Mouse (Mus musculus) lung, postnatal 0 days (tissue): Measurements from ENCODE around the gene Dolk. TPM values are rescaled to one million over a fixed set of nuclear protein-coding genes. Genes with fewer than 3 reads are reported as not detected.

ENCODE experiments used
- ATAC-seq: fragments of 200-750 bp; cut with Nextera tagmentation; 2 replicates; pipeline ENCODE4 v1.8.0; 2017; ENCODE audit warnings: moderate library complexity
- DNase-seq: peaks from one replicate; pipeline ENCODE4 v3.0.0-alpha.2; 2016; ENCODE audit warnings: low spot score
- H3K27ac ChIP-seq: fragments of 300-500 bp; sonication (generic); 2 replicates; pipeline ENCODE4 v1.5.1; 2014; ENCODE audit warnings: antibody characterized with exemption, mild to moderate bottlenecking, low read length, mixed read lengths
- H3K27me3 ChIP-seq: fragments of 300-500 bp; sonication (generic); replicated peaks from 2 replicates; pipeline ENCODE4 v1.6.1; 2014; ENCODE audit warnings: low read length, mixed read lengths; ENCODE audit not compliant: insufficient read depth
- H3K36me3 ChIP-seq: fragments of 300-500 bp; sonication (generic); 2 replicates; pipeline ENCODE4 v1.6.1; 2014; ENCODE audit warnings: low read length, mixed read lengths; ENCODE audit not compliant: insufficient read depth
- H3K4me1 ChIP-seq: fragments of 300-500 bp; sonication (generic); 2 replicates; pipeline ENCODE4 v1.6.1; 2014; ENCODE audit warnings: antibody characterized with exemption, low read depth, low read length, mixed read lengths; ENCODE audit not compliant: insufficient read depth
- H3K4me2 ChIP-seq: fragments of 300-500 bp; sonication (generic); replicated peaks from 2 replicates; pipeline ENCODE4 v1.6.1; 2014; ENCODE audit warnings: low read depth, mild to moderate bottlenecking, low read length, moderate library complexity, mixed read lengths
- H3K4me3 ChIP-seq: fragments of 300-500 bp; sonication (generic); 2 replicates; pipeline ENCODE4 v1.5.1; 2014; ENCODE audit warnings: low read depth, low read length
- H3K9ac ChIP-seq: fragments of 300-500 bp; sonication (generic); replicated peaks from 2 replicates; pipeline ENCODE4 v1.6.1; 2014; ENCODE audit warnings: low read depth, mild to moderate bottlenecking
- H3K9me3 ChIP-seq: fragments of 300-500 bp; sonication (generic); 2 replicates; pipeline ENCODE4 v1.6.1; 2016; ENCODE audit warnings: low read length, mixed read lengths
- CTCF ChIP-seq: IDR thresholded peaks from 2 replicates; pipeline ENCODE4 v1.5.1; 2016; ENCODE audit warnings: antibody characterized with exemption, mild to moderate bottlenecking
- EP300 ChIP-seq: IDR thresholded peaks from 2 replicates; pipeline ENCODE4 v1.6.1; 2016; ENCODE audit warnings: antibody characterized with exemption, mild to moderate bottlenecking, control low read depth
- WGBS: fragments of 180-500 bp; shearing (Covaris S2); extraction: QIAGEN DNeasy Blood & Tissue Kit; methylation state at CpG from one replicate; pipeline ENCODE4 v1.1.7; 2014; 5-methylcytosine and 5-hydroxymethylcytosine counted together
- polyA plus RNA-seq: library from polyadenylated mRNA; unstranded; fragments of >200 nt; fragmentation: Nextera tagmentation; extraction: Ambion mirVana; gene quantifications from 2 replicates; pipeline ENCODE4 v1.2.1, GENCODE M21; 2015

The Dolk gene
- polyA plus RNA-seq, 1 experiment from 2014 or later = 24.1 TPM

- Histone ChIP-seq H3K9me3 (no peaks in the 10 kb centered on the region), H3K27ac (no peak within 1 kb of the TSS), H3K4me2 (no peak within 1 kb of the TSS), H3K9ac (no peak within 1 kb of the TSS), H3K36me3 (no peaks in the 10 kb centered on the region), H3K4me1 (peaks cover 7% of the 10 kb centered on the region; the same call in 1 of the 2 replicates), H3K4me3 (no peak within 1 kb of the TSS), H3K27me3 (no peaks in the 10 kb centered on the region)
- ATAC-seq (no peak), DNase-seq (no peak)
- TF ChIP-seq EP300 = no peak
- no peak for TF ChIP-seq CTCF
- 93% methylated on average over 11 of the region's 11 CpGs for WGBS
Observed at GRCm38 (mm10) chr2:30280743-30281142, 5.4 kb downstream of the Dolk start, which contains the start of gene Gm28038. TSS of gene Gm28038 (plus strand) at chr2:30281043.

DNA sequence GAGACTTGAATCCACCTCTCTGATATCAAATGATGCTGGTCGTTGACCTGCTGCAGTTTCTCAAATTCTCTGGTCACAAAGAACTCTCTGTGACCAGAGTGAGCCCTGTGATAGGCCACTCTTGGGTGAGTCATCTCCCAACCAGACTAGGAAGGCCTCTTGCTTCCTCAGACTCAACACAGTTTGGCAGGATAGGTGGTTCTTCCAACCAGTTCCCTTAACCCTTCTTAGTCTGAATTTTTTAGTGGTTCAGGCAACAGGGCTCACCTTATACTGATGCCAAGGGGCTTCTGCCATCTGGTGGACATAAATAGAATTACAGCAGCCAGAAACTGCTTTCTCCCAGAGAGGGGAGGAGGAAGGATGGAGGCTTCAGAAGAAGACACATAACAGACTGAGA lies 16.0 kb downstream of the Dolk start:
- Histone ChIP-seq H3K27me3 (no peaks in the 10 kb centered on the region), H3K27ac (peak overlapping the region; percentile 62; the same call in 1 of the 2 replicates), H3K4me3 (no peak overlapping the region), H3K4me1 (peaks cover 23% of the 10 kb centered on the region), H3K36me3 (0 out of 2 replicates have a peak, but pooled peaks cover under 1% of the 10 kb centered on the region), H3K4me2 (no peak overlapping the region), H3K9me3 (no peaks in the 10 kb centered on the region), H3K9ac (no peak overlapping the region)
- TF ChIP-seq CTCF (peak; percentile 95), EP300 (peak; percentile 78)
- WGBS = 0% methylated on average over 1 of the region's 1 CpGs
- DNase-seq (peak; percentile 98), ATAC-seq (peak; percentile 84)

DNA sequence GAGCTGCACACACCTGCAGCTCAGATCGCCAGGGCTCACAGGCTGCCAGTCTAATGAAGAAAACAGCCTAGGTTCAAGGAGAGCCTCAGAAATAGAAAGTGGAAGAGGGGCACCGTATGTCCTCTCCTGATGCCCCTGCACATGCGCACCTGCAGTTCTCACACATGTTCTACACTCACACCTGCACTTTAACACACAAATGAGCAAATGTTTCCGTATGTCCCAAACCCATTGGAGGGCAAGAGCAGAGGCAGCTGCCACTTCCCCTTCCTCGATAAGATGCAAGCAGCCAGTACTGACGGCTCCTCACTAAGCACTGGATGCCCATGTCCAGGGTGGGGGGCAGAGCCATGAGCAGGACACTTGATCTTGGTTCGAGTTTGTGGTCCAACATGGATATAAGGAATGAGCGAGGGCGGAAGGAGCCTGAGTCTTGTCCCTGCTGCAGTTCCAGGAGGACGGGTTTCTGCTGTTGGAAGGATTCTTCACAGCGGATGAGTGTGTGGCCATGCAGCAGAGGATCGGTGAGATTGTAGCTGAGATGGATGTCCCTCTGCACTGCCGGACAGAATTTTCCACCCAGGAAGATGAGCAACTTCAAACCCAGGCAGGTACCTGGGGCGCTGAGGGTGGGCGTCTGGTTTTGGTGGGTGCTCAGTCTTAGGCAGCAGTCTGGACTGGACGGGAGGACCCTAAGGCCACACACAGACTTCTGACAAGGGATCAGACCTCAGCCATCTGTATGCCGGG lies 16.7 kb downstream of the Dolk start:
- peak overlapping the region; percentile 62 for H3K27ac ChIP-seq
- no peak overlapping the region for H3K4me2 ChIP-seq
- peaks cover 29% of the 10 kb centered on the region for H3K4me1 ChIP-seq
- no peak for ATAC-seq
- TF ChIP-seq CTCF (no peak), EP300 (no peak)
- 82% methylated on average over 17 of the region's 17 CpGs for WGBS
- H3K27me3 ChIP-seq = no peaks in the 10 kb centered on the region
- H3K4me3 ChIP-seq = no peak overlapping the region
- no peaks in the 10 kb centered on the region for H3K9me3 ChIP-seq
- no peak overlapping the region for H3K9ac ChIP-seq
- peaks cover 7% of the 10 kb centered on the region; the same call in 1 of the 2 replicates for H3K36me3 ChIP-seq
- no peak for DNase-seq

DNA sequence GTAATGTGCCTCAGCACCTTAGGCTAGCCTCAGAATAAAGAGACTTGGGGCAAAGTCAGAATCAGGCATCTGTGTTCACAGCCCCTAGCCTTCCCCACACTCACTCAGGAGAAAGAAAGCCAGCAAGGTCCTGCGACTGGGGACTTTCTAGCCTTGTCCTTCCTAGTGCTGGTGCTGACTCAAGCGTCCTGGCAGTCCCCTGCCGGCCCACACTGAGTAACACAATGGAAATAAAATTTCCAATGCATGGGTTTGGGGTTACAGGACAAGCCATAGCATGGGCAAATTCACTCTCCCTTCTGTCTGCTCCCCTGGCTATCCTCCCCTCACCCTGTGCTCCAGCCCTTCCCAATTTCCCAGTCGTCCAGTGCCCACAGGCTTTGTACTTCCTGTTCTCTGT lies 17.8 kb downstream of the Dolk start:
- WGBS = 50% methylated on average over 4 of the region's 4 CpGs
- no peaks in the 10 kb centered on the region for H3K9me3 ChIP-seq
- peaks cover 17% of the 10 kb centered on the region; the same call in 1 of the 2 replicates for H3K36me3 ChIP-seq
- H3K27me3 ChIP-seq = no peaks in the 10 kb centered on the region
- ATAC-seq (no peak), DNase-seq (no peak)
- H3K4me1 ChIP-seq = peaks cover 29% of the 10 kb centered on the region
- TF ChIP-seq EP300 (no peak), CTCF (no peak)
- no peak overlapping the region for H3K4me3 ChIP-seq
- no peak overlapping the region for H3K9ac ChIP-seq
- H3K27ac ChIP-seq = no peak overlapping the region
- H3K4me2 ChIP-seq = no peak overlapping the region

GRCm38 (mm10) chr2:30267466-30267865 lies 18.7 kb downstream of the Dolk start:
- WGBS = 93% methylated on average over 2 of the region's 2 CpGs
- no peaks in the 10 kb centered on the region for H3K9me3 ChIP-seq
- no peak overlapping the region for H3K9ac ChIP-seq
- no peak overlapping the region for H3K4me3 ChIP-seq
- H3K27ac ChIP-seq = peak overlapping the region; percentile 92
- no peak overlapping the region for H3K4me2 ChIP-seq
- no peak for DNase-seq
- peaks cover 29% of the 10 kb centered on the region for H3K4me1 ChIP-seq
- no peaks in the 10 kb centered on the region for H3K27me3 ChIP-seq
- peaks cover 18% of the 10 kb centered on the region; the same call in 1 of the 2 replicates for H3K36me3 ChIP-seq
- no peak for TF ChIP-seq CTCF
- TF ChIP-seq EP300 = no peak
- no peak for ATAC-seq

- Histone ChIP-seq H3K9me3 (no peaks in the 10 kb centered on the region), H3K4me3 (no peak overlapping the region), H3K4me2 (peak overlapping the region; percentile 15; the same call in 1 of the 2 replicates), H3K36me3 (peaks cover 25% of the 10 kb centered on the region), H3K27me3 (no peaks in the 10 kb centered on the region), H3K9ac (peak overlapping the region; percentile 6; the same call in 1 of the 2 replicates), H3K4me1 (peaks cover 29% of the 10 kb centered on the region), H3K27ac (peak overlapping the region; percentile 92)
- peak; percentile 82 for DNase-seq
- peak; percentile 54 for ATAC-seq
- TF ChIP-seq CTCF (no peak), EP300 (no peak)
- WGBS = 7% methylated on average over 4 of the region's 4 CpGs
Observed at GRCm38 (mm10) chr2:30266392-30266941, 19.7 kb downstream of the Dolk start.
